Mouse (Mus musculus) kidney, adult 2 months (tissue): ENCODE data around the gene Nol4l.

Experiments used
- CTCF ChIP-seq: fragments of 200-500 bp; conservative IDR thresholded peaks from 2 replicates; pipeline ENCODE4 v1.5.1; 2011; ENCODE audit warnings: low read depth, mild to moderate bottlenecking, control low read depth, low read length, moderate library complexity, mixed read lengths; ENCODE audit not compliant: insufficient read depth, insufficient read length
- POLR2A ChIP-seq: fragments of 200-500 bp; IDR thresholded peaks from one replicate; pipeline ENCODE4 v1.6.1; 2011; ENCODE audit warnings: low read depth, low read length, control low read depth

DNA sequence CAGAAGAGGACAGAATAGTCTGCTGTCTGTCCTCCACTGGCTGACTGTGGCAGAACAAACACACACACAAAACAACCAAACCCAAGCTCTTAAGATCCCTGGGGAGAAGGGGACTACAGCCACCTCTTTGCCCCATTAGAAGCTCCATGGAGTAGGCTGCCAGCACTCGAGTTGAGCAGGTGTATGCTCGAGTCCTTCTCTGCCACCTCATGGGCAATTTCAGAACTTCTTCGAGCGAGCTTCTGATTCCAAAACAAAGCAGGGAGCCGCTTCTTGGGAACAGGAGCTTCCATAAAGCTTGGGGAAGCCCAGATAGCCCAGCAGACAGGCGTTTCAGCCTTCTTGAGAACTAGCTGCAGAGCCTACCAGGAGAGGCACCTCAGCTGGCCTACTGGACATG is 117.2 kb downstream of the Nol4l start:
- TF ChIP-seq POLR2A: no peak
- TF ChIP-seq CTCF: no peak
